Mouse (Mus musculus): ENCODE data around the gene Wfdc1.

DNA sequence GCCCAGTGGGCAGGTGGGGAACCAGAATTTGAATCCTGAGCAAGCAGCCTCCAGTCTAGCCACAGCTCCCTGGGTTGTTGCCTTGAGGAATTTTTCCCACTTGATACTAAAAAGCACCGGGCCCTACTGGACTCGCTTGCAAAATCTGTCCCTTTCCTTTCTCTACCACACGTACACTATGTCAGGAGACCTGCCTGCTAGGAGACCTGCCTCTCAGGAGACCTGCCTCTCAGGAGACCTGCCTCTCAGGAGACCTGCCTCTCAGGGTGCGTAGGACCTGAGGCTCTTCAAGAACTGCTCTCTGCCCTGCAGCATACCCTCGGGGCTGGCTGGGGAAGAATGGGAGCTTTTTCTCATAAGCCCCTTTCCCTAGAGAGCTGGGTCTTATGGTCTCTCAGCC lies 47.3 kb downstream of the Wfdc1 start:
- no peak for TF ChIP-seq EP300 (IDR thresholded peaks at IDR 0.05; ENCODE audit: low read depth in 1 of 2, low read length in 2 of 2)
- no peak for TF ChIP-seq ZC3H11A (IDR thresholded peaks at IDR 0.05; ENCODE audit: low read depth, low read length)
- TF ChIP-seq CTCF (IDR thresholded peaks at IDR 0.05 in 2 of 3, conservative IDR thresholded peaks at IDR 0.05 in 1 of 3; ENCODE audit: control insufficient read depth in 1 of 3, insufficient read depth in 1 of 3, low read depth in 2 of 3, low read length in 3 of 3, poor library complexity in 1 of 3, severe bottlenecking in 1 of 3) = no peak
- TF ChIP-seq ELF1 (IDR thresholded peaks at IDR 0.05; ENCODE audit: low read depth, low read length) = no peak
- TF ChIP-seq POLR2AphosphoS2 (IDR thresholded peaks at IDR 0.05; ENCODE audit: low read length) = no peak
- no peak for TF ChIP-seq JUND (IDR thresholded peaks at IDR 0.05; ENCODE audit: low read depth, low read length)
- no peak for TF ChIP-seq MYC (IDR thresholded peaks at IDR 0.05; ENCODE audit: low read depth, low read length)
- TF ChIP-seq POLR2A (IDR thresholded peaks at IDR 0.05; ENCODE audit: control insufficient read depth in 1 of 2, insufficient read depth in 1 of 2, low read depth in 1 of 2, low read length in 2 of 2, poor library complexity in 1 of 2) = no peak
- no peak for TF ChIP-seq MEF2A (IDR thresholded peaks at IDR 0.05; ENCODE audit: extremely low read depth, insufficient replicate concordance, low read depth, low read length, poor library complexity, severe bottlenecking)

Data from MEL (cell line).